Mouse (Mus musculus): ENCODE measurements around the gene Hist3h2ba. TPM values are rescaled to one million over a fixed set of nuclear protein-coding genes. Genes with fewer than 3 reads are reported as not detected.

Gene Hist3h2ba
- 1.5 TPM for polyA plus RNA-seq (2015; fragmentation: Illumina TruSeq; extraction: RNeasy Lipid Tissue Mini Kit (QIAGEN cat#74804); ENCODE audit: insufficient read depth, low replicate concordance)

DNA sequence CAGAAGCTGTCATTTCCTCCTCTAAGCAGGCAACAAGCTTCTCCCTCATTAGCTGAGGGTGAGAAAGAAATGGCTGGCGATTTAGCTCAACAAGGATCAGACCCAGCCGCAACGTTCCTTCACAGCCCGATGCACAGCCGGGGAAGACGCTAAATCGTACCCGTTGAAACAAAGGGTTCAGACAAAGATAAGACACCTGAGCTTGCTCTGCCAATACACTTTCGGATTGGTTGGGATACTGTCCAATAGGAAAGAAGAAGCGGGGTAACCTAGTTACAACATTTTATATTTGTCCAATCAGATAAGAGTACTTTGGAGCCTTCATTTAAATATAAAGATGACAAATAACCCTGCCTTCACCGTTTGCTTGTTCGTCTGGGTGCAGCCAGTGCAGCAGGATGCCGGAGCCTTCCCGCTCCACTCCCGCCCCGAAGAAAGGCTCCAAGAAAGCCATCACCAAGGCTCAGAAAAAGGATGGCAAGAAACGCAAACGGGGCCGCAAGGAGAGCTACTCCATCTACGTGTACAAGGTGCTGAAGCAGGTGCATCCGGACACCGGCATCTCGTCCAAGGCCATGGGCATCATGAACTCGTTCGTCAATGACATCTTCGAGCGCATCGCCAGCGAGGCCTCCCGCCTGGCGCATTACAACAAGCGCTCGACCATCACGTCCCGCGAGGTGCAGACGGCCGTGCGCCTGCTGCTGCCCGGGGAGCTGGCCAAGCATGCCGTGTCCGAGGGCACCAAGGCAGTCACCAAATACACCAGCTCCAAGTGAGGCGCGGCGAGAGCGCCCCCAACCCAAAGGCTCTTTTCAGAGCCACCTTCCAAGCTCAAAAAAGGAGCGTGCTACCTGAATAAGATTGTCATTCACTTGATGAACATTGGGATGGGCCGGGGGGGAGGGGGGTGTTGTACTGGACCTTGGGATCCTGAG lies at the start of gene Hist3h2ba:
Gene Hist3h2ba (plus strand): TSS at position 379 of the 938 bp plus-strand sequence.

DNA sequence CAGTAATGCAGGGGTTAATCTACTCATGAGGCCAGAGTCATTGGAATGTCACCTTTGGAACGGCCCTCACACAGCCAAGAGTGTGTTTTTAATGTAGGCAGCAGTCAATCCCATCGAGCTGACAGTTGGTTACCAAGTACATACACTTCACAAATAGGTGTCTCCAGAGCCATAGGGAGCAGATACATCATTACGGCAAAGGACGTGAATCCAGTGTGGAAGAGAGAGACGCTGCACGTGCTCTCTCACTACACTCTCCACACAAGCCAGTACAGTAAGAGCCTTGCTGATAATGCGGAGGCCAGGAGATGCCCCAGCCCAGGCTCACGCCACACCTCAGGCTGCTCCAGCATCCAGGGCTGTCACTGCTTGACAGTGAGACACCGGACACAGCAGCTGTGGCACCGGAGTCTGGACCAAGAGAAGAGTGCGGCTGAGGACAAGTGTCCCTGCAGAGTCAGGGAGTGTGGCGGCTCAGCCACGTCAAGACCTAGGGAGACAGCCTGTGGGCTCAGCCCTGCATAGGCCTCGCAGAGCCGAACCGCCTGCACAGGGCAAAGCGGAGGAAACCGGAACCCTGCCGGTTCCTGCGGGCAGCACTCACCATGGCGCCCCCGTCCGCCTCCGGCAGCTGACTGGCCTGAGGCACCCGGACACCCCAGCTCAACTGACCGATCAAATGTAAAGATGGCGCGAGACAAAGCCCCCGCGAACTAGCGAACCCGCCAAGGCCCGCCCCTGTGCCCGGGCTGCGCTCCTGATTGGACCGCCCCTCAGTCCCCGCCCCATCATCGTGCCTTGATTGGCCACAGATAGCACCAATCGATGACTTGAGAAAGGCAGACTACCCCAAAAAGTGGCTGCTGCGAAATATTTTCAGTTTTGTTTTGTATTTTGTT lies 45.0 kb upstream of the Hist3h2ba start, which contains the start of gene Zfp39:
Gene Zfp39 (minus strand): TSS at position 715 of the 899 bp plus-strand sequence.

GRCm38 (mm10) chr11:58917745-58918366 lies 30.9 kb upstream of the Hist3h2ba start, which contains the start of gene Btnl10:
Gene Btnl10, plus strand, starts transcription at chr11:58917908.

GRCm38 (mm10) chr11:58938322-58939087 lies 10.2 kb upstream of the Hist3h2ba start, which contains the start of gene Rnf187:
Gene Rnf187, minus strand, starts transcription at chr11:58938916.

DNA sequence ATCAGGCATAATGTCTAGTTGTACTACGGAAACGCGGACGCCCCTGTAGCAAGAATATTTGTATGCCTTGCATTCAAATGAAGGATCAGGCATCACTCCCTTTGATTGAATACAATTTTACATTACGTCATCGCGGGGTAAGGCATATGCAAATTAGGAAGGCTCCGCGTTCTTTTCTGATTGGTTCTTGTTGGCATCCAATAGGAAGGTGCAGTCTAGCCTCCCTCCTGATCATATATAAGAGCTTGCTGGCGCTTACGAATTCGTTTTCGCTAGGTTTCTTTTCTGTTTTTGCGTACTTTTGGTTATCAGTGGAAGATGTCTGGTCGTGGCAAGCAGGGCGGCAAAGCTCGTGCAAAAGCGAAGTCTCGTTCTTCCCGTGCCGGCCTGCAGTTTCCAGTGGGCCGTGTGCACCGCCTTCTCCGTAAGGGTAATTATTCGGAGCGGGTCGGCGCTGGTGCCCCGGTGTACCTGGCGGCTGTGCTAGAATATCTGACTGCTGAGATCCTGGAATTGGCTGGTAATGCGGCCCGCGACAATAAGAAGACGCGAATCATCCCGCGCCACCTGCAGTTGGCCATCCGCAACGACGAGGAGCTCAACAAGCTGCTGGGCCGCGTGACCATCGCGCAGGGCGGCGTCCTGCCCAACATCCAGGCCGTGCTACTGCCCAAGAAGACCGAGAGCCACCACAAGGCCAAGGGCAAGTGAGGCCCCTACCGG lies 5.9 kb downstream of the Hist3h2ba start, which contains the start of the genes Hist3h2a and Trim17:
Gene Hist3h2a (plus strand): TSS at position 266 of the 723 bp plus-strand sequence.
Gene Trim17 (plus strand): TSS at position 266 of the 723 bp plus-strand sequence.

GRCm38 (mm10) chr11:58978027-58978705 lies 29.4 kb downstream of the Hist3h2ba start, which contains the start of gene Trim11:
Gene Trim11, plus strand, starts transcription at chr11:58978093.

Other genes starting within 250 kb of the Hist3h2ba start
- not detected for gene Olfr319, start 249.8 kb upstream of the Hist3h2ba start, polyA plus RNA-seq (2015; fragmentation: Illumina TruSeq; extraction: RNeasy Lipid Tissue Mini Kit (QIAGEN cat#74804); ENCODE audit: insufficient read depth, low replicate concordance)
- gene Olfr318, start 224.9 kb upstream of the Hist3h2ba start, polyA plus RNA-seq (2015; fragmentation: Illumina TruSeq; extraction: RNeasy Lipid Tissue Mini Kit (QIAGEN cat#74804); ENCODE audit: insufficient read depth, low replicate concordance): not detected
- gene Olfr317, start 209.7 kb upstream of the Hist3h2ba start, polyA plus RNA-seq (2015; fragmentation: Illumina TruSeq; extraction: RNeasy Lipid Tissue Mini Kit (QIAGEN cat#74804); ENCODE audit: insufficient read depth, low replicate concordance): not detected
- not detected for gene Olfr316, start 196.2 kb upstream of the Hist3h2ba start, polyA plus RNA-seq (2015; fragmentation: Illumina TruSeq; extraction: RNeasy Lipid Tissue Mini Kit (QIAGEN cat#74804); ENCODE audit: insufficient read depth, low replicate concordance)
- not detected for gene Olfr315, start 175.7 kb upstream of the Hist3h2ba start, polyA plus RNA-seq (2015; fragmentation: Illumina TruSeq; extraction: RNeasy Lipid Tissue Mini Kit (QIAGEN cat#74804); ENCODE audit: insufficient read depth, low replicate concordance)
- gene Olfr314, start 166.0 kb upstream of the Hist3h2ba start, polyA plus RNA-seq (2015; fragmentation: Illumina TruSeq; extraction: RNeasy Lipid Tissue Mini Kit (QIAGEN cat#74804); ENCODE audit: insufficient read depth, low replicate concordance): not detected
- gene Fam183b, start 147.0 kb upstream of the Hist3h2ba start, polyA plus RNA-seq (2015; fragmentation: Illumina TruSeq; extraction: RNeasy Lipid Tissue Mini Kit (QIAGEN cat#74804); ENCODE audit: insufficient read depth, low replicate concordance): not detected
- gene Olfr313, start 133.9 kb upstream of the Hist3h2ba start, polyA plus RNA-seq (2015; fragmentation: Illumina TruSeq; extraction: RNeasy Lipid Tissue Mini Kit (QIAGEN cat#74804); ENCODE audit: insufficient read depth, low replicate concordance): not detected
- gene Olfr312, start 119.7 kb upstream of the Hist3h2ba start, polyA plus RNA-seq (2015; fragmentation: Illumina TruSeq; extraction: RNeasy Lipid Tissue Mini Kit (QIAGEN cat#74804); ENCODE audit: insufficient read depth, low replicate concordance): not detected
- not detected for gene Olfr311, start 109.7 kb upstream of the Hist3h2ba start, polyA plus RNA-seq (2015; fragmentation: Illumina TruSeq; extraction: RNeasy Lipid Tissue Mini Kit (QIAGEN cat#74804); ENCODE audit: insufficient read depth, low replicate concordance)
- 16.5 TPM for gene Gm12258, start 101.8 kb upstream of the Hist3h2ba start, polyA plus RNA-seq (2015; fragmentation: Illumina TruSeq; extraction: RNeasy Lipid Tissue Mini Kit (QIAGEN cat#74804); ENCODE audit: insufficient read depth, low replicate concordance)
- 10.1 TPM for gene 2810021J22Rik, start 81.7 kb upstream of the Hist3h2ba start, polyA plus RNA-seq (2015; fragmentation: Illumina TruSeq; extraction: RNeasy Lipid Tissue Mini Kit (QIAGEN cat#74804); ENCODE audit: insufficient read depth, low replicate concordance)
- 7.4 TPM for gene Zfp39, start 44.7 kb upstream of the Hist3h2ba start, polyA plus RNA-seq (2015; fragmentation: Illumina TruSeq; extraction: RNeasy Lipid Tissue Mini Kit (QIAGEN cat#74804); ENCODE audit: insufficient read depth, low replicate concordance)
- 10.0 TPM for gene Btnl10, start 31.0 kb upstream of the Hist3h2ba start, polyA plus RNA-seq (2015; fragmentation: Illumina TruSeq; extraction: RNeasy Lipid Tissue Mini Kit (QIAGEN cat#74804); ENCODE audit: insufficient read depth, low replicate concordance)
- gene Rnf187, start 10.0 kb upstream of the Hist3h2ba start, polyA plus RNA-seq (2015; fragmentation: Illumina TruSeq; extraction: RNeasy Lipid Tissue Mini Kit (QIAGEN cat#74804); ENCODE audit: insufficient read depth, low replicate concordance): 68.8 TPM
- 11.2 TPM for gene Hist3h2a, start 5.8 kb downstream of the Hist3h2ba start, polyA plus RNA-seq (2015; fragmentation: Illumina TruSeq; extraction: RNeasy Lipid Tissue Mini Kit (QIAGEN cat#74804); ENCODE audit: insufficient read depth, low replicate concordance)
- gene Trim17, start 5.8 kb downstream of the Hist3h2ba start, polyA plus RNA-seq (2015; fragmentation: Illumina TruSeq; extraction: RNeasy Lipid Tissue Mini Kit (QIAGEN cat#74804); ENCODE audit: insufficient read depth, low replicate concordance): 0.17 TPM
- 35.2 TPM for gene Trim11, start 29.2 kb downstream of the Hist3h2ba start, polyA plus RNA-seq (2015; fragmentation: Illumina TruSeq; extraction: RNeasy Lipid Tissue Mini Kit (QIAGEN cat#74804); ENCODE audit: insufficient read depth, low replicate concordance)
- gene Obscn, start 187.5 kb downstream of the Hist3h2ba start, polyA plus RNA-seq (2015; fragmentation: Illumina TruSeq; extraction: RNeasy Lipid Tissue Mini Kit (QIAGEN cat#74804); ENCODE audit: insufficient read depth, low replicate concordance): 0.64 TPM
- gene Iba57, start 214.8 kb downstream of the Hist3h2ba start, polyA plus RNA-seq (2015; fragmentation: Illumina TruSeq; extraction: RNeasy Lipid Tissue Mini Kit (QIAGEN cat#74804); ENCODE audit: insufficient read depth, low replicate concordance): 4.6 TPM
- gene Gjc2, start 234.3 kb downstream of the Hist3h2ba start, polyA plus RNA-seq (2015; fragmentation: Illumina TruSeq; extraction: RNeasy Lipid Tissue Mini Kit (QIAGEN cat#74804); ENCODE audit: insufficient read depth, low replicate concordance): 0.69 TPM
- 24.6 TPM for gene Guk1, start 243.3 kb downstream of the Hist3h2ba start, polyA plus RNA-seq (2015; fragmentation: Illumina TruSeq; extraction: RNeasy Lipid Tissue Mini Kit (QIAGEN cat#74804); ENCODE audit: insufficient read depth, low replicate concordance)

All from spleen, adult 10 weeks (tissue).